Mouse (Mus musculus): Measurements from ENCODE around the gene Parp14. TPM values are rescaled to one million over a fixed set of nuclear protein-coding genes. Genes with fewer than 3 reads are reported as not detected.

Gene Parp14
- total and polyA plus RNA-seq, 3 experiments, result 2.1 to 6.1 (median 5.5) TPM

DNA sequence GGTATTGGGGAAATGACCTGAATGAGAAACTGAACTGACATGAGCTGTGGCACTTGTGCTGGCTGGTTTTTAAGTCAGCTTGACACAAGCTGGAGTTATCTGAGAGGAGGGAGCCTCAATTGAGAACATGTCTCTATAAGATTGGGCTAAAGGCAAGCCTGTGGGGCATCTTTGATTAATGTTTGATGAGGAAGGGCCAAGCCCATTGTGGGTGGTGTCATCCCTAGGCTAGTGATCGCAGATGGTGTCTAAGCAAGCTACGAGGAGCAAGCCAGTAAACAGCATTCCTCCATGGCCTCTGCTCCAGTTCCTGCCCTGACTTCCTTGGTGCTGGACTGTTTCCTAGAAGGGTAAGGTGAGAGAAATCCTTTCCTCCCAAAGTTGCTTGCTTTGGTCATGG, 62.5 kb downstream of the Parp14 start:
- no peak for ATAC-seq (ENCODE audit: extremely low read depth, insufficient number of reproducible peaks, low FRiP score, poor library complexity, severe bottlenecking)
- H3K36me3 ChIP-seq (replicated peaks), result peaks cover 46% of the 10 kb centered on the region
- H3K27me3 ChIP-seq (ENCODE audit: insufficient read depth, low read length), result no peaks in the 10 kb centered on the region
- TF ChIP-seq GATA1 (IDR thresholded peaks at IDR 0.05; ENCODE audit: borderline replicate concordance, low read length), result no peak
- no peak for TF ChIP-seq TAL1 (conservative IDR thresholded peaks at IDR 0.05; ENCODE audit: low read depth, low read length)
- TF ChIP-seq CTCF (IDR thresholded peaks at IDR 0.05; ENCODE audit: low read depth, low read length), result no peak
- TF ChIP-seq POLR2AphosphoS5 (IDR thresholded peaks at IDR 0.05; ENCODE audit: insufficient replicate concordance, low read depth, low read length), result no peak
- no peak for TF ChIP-seq GATA2 (IDR thresholded peaks at IDR 0.05; ENCODE audit: borderline replicate concordance, low read depth, low read length)
- no peak for DNase-seq (ENCODE audit: low spot score)
- peaks cover 2% of the 10 kb centered on the region for H3K9me3 ChIP-seq (replicated peaks)
- H3K4me1 ChIP-seq (ENCODE audit: insufficient read depth, low read depth, low read length), result peaks cover 53% of the 10 kb centered on the region
- H3K4me3 ChIP-seq (ENCODE audit: low read depth, low read length), result no peak overlapping the region

DNA sequence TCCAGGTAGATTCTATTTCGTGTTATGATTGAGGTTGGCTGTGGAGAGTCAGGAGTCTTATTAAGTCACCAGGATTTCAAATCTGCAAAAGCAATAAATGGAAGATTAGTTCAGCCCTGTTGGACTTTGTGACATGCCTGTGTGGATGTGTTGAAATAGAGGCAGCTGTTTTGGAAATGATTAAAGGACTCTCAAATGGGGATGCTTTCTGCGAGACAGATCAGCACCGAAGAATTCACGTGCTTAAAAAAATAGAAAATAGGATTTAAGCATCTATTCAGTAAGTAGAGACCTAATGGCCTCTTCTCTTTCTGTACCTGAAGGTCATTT, 63.7 kb downstream of the Parp14 start:
- no peaks in the 10 kb centered on the region for H3K27me3 ChIP-seq (ENCODE audit: insufficient read depth, low read length)
- DNase-seq (ENCODE audit: low spot score) (no peak), ATAC-seq (ENCODE audit: extremely low read depth, insufficient number of reproducible peaks, low FRiP score, poor library complexity, severe bottlenecking) (0 out of 2 replicates have a peak, but pooled peaks have one; percentile 16)
- peaks cover 45% of the 10 kb centered on the region for H3K36me3 ChIP-seq (replicated peaks)
- H3K4me3 ChIP-seq (ENCODE audit: low read depth, low read length), result no peak overlapping the region
- TF ChIP-seq GATA2 (IDR thresholded peaks at IDR 0.05; ENCODE audit: borderline replicate concordance, low read depth, low read length) (no peak), POLR2AphosphoS5 (IDR thresholded peaks at IDR 0.05; ENCODE audit: insufficient replicate concordance, low read depth, low read length) (no peak), TAL1 (conservative IDR thresholded peaks at IDR 0.05; ENCODE audit: low read depth, low read length) (no peak; the same call in 1 of the 2 replicates), CTCF (IDR thresholded peaks at IDR 0.05; ENCODE audit: low read depth, low read length) (no peak), GATA1 (IDR thresholded peaks at IDR 0.05; ENCODE audit: borderline replicate concordance, low read length) (no peak)
- H3K4me1 ChIP-seq (ENCODE audit: insufficient read depth, low read depth, low read length), result peaks cover 55% of the 10 kb centered on the region
- peaks cover 2% of the 10 kb centered on the region for H3K9me3 ChIP-seq (replicated peaks)

DNA sequence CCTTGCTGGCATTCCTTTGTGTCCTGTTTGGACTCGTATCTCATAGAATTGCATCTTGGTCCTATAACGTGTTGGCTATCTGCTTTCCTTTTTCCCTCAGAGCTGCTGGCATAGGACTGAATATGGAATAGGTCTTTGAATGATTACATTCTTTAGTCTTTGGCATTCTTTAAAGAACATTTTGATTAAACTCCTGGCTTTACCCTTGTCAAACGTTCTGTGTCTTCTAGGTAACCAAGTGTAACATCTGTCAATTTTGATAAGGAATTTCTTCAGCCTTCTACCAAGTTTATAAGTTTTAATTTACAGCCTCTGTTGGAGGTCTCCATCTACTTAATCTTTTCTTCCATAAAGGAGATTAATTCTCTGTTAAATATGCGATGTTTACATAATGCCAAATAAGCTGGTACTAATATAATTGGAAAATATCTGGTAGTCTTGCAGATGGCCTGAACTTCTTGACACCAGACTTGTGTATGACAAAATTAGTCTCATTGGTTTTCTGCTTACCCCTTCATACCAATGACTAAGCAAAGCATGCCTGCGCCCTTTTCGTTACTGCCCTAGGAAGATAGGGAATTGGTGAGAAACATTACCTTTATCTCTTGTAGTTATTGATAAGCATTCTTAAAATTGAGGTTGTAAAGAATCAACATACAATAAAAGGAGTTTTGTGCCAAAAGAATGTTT, 64.2 kb downstream of the Parp14 start:
- DNase-seq (ENCODE audit: low spot score) (peak; percentile 23), ATAC-seq (ENCODE audit: extremely low read depth, insufficient number of reproducible peaks, low FRiP score, poor library complexity, severe bottlenecking) (peak; percentile 70)
- TF ChIP-seq TAL1 (conservative IDR thresholded peaks at IDR 0.05; ENCODE audit: low read depth, low read length) (peak; percentile 65), GATA1 (IDR thresholded peaks at IDR 0.05; ENCODE audit: borderline replicate concordance, low read length) (no peak), GATA2 (IDR thresholded peaks at IDR 0.05; ENCODE audit: borderline replicate concordance, low read depth, low read length) (no peak), CTCF (IDR thresholded peaks at IDR 0.05; ENCODE audit: low read depth, low read length) (no peak), POLR2AphosphoS5 (IDR thresholded peaks at IDR 0.05; ENCODE audit: insufficient replicate concordance, low read depth, low read length) (no peak)
- Histone ChIP-seq H3K9me3 (replicated peaks) (peaks cover 2% of the 10 kb centered on the region), H3K4me1 (ENCODE audit: insufficient read depth, low read depth, low read length) (peaks cover 55% of the 10 kb centered on the region), H3K36me3 (replicated peaks) (peaks cover 45% of the 10 kb centered on the region), H3K27me3 (ENCODE audit: insufficient read depth, low read length) (no peaks in the 10 kb centered on the region), H3K4me3 (ENCODE audit: low read depth, low read length) (peak overlapping the region; percentile 48; the same call in 1 of the 2 replicates)

DNA sequence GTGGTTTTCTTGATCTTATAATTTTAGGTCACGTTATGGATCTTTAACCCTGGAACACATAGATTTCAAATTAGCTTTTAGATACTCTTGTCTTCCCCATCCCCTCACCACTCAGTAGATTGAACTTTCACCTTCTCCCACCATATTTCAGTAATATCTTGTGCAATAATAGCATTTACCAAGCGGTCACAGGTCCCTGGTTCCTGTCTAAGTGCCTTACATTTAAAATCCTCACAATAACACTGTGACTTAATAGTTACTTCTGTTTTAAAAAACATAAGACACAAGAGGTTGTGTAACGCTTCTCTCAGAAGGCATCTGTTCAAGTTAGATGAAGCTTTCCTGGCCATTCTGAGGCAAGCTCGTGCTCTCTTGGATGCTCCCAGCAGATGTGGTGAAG, 67.6 kb downstream of the Parp14 start:
- peaks cover 6% of the 10 kb centered on the region for H3K9me3 ChIP-seq (replicated peaks)
- TF ChIP-seq GATA1 (IDR thresholded peaks at IDR 0.05; ENCODE audit: borderline replicate concordance, low read length) (no peak), TAL1 (conservative IDR thresholded peaks at IDR 0.05; ENCODE audit: low read depth, low read length) (no peak), GATA2 (IDR thresholded peaks at IDR 0.05; ENCODE audit: borderline replicate concordance, low read depth, low read length) (no peak), POLR2AphosphoS5 (IDR thresholded peaks at IDR 0.05; ENCODE audit: insufficient replicate concordance, low read depth, low read length) (no peak), CTCF (IDR thresholded peaks at IDR 0.05; ENCODE audit: low read depth, low read length) (no peak)
- H3K4me1 ChIP-seq (ENCODE audit: insufficient read depth, low read depth, low read length), result peaks cover 50% of the 10 kb centered on the region
- peaks cover 52% of the 10 kb centered on the region for H3K36me3 ChIP-seq (replicated peaks)
- H3K4me3 ChIP-seq (ENCODE audit: low read depth, low read length), result no peak overlapping the region
- H3K27me3 ChIP-seq (ENCODE audit: insufficient read depth, low read length), result no peaks in the 10 kb centered on the region
- DNase-seq (ENCODE audit: low spot score) (no peak), ATAC-seq (ENCODE audit: extremely low read depth, insufficient number of reproducible peaks, low FRiP score, poor library complexity, severe bottlenecking) (no peak)

DNA sequence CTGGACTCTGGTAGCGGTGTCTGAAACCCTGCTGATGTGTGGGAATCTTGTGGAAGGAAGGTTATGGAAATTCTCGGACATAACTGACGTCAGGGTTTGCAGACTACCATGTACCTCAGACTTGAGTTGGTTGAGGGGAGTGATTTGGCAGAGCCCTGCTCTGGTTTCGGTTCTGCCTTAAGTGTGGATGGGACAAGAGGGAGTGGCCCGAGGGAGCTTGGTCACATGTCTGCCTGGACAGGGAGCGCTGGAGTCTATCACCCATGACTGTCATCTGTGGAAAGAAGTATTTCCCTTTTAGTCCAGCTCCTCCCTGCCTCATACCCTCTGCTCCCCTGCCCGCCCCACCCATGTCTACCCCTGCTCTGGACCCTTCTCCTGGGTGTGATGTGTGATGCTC, 69.2 kb downstream of the Parp14 start:
- DNase-seq (ENCODE audit: low spot score) (no peak), ATAC-seq (ENCODE audit: extremely low read depth, insufficient number of reproducible peaks, low FRiP score, poor library complexity, severe bottlenecking) (no peak)
- Histone ChIP-seq H3K36me3 (replicated peaks) (peaks cover 63% of the 10 kb centered on the region), H3K9me3 (replicated peaks) (peaks cover 11% of the 10 kb centered on the region), H3K4me3 (ENCODE audit: low read depth, low read length) (no peak overlapping the region), H3K4me1 (ENCODE audit: insufficient read depth, low read depth, low read length) (peaks cover 38% of the 10 kb centered on the region), H3K27me3 (ENCODE audit: insufficient read depth, low read length) (no peaks in the 10 kb centered on the region)
- TF ChIP-seq CTCF (IDR thresholded peaks at IDR 0.05; ENCODE audit: low read depth, low read length) (no peak), GATA1 (IDR thresholded peaks at IDR 0.05; ENCODE audit: borderline replicate concordance, low read length) (no peak), GATA2 (IDR thresholded peaks at IDR 0.05; ENCODE audit: borderline replicate concordance, low read depth, low read length) (no peak), POLR2AphosphoS5 (IDR thresholded peaks at IDR 0.05; ENCODE audit: insufficient replicate concordance, low read depth, low read length) (no peak), TAL1 (conservative IDR thresholded peaks at IDR 0.05; ENCODE audit: low read depth, low read length) (no peak)

DNA sequence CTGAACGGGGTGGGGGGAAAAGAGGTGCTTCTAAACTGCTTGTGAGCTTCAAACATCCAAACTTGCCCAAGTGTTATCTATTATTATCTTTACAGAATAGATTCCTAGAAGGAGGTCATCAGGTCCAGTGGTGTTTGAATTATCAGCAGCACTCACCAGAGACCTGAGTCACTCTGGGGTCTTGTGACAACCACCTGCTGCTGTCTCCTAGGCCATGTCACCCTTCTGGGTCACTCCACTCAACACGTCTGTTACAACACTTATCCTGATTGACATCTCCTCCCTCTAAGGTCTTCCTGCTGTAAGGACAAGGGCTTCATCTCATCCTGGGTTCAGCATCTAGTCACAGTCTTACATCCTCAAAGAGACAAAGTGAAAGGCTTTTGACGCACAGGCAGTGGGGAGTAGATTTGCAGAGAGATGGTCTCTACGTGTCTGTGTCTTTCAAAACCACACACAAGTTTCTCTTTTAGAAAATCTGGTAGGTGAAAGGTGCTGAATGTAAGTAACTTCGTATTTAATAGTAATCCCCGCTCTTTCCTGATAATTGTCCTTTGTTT, 79.3 kb downstream of the Parp14 start:
- Histone ChIP-seq H3K4me1 (ENCODE audit: insufficient read depth, low read depth, low read length) (peaks cover 35% of the 10 kb centered on the region), H3K27me3 (ENCODE audit: insufficient read depth, low read length) (no peaks in the 10 kb centered on the region), H3K36me3 (replicated peaks) (peaks cover 66% of the 10 kb centered on the region), H3K9me3 (replicated peaks) (no peaks in the 10 kb centered on the region), H3K4me3 (ENCODE audit: low read depth, low read length) (no peak overlapping the region)
- DNase-seq (ENCODE audit: low spot score) (no peak), ATAC-seq (ENCODE audit: extremely low read depth, insufficient number of reproducible peaks, low FRiP score, poor library complexity, severe bottlenecking) (peak; percentile 89)
- TF ChIP-seq GATA1 (IDR thresholded peaks at IDR 0.05; ENCODE audit: borderline replicate concordance, low read length), result no peak
- TF ChIP-seq TAL1 (conservative IDR thresholded peaks at IDR 0.05; ENCODE audit: low read depth, low read length), result no peak
- no peak for TF ChIP-seq POLR2AphosphoS5 (IDR thresholded peaks at IDR 0.05; ENCODE audit: insufficient replicate concordance, low read depth, low read length)
- TF ChIP-seq GATA2 (IDR thresholded peaks at IDR 0.05; ENCODE audit: borderline replicate concordance, low read depth, low read length), result no peak
- TF ChIP-seq CTCF (IDR thresholded peaks at IDR 0.05; ENCODE audit: low read depth, low read length), result no peak

Data from G1E (cell line).